Mouse (Mus musculus): ENCODE results near the gene Pnldc1. TPM values are rescaled to one million over a fixed set of nuclear protein-coding genes. Genes with fewer than 3 reads are reported as not detected.

Pnldc1 gene
- polyA plus RNA-seq, 1 experiment from 2014 or later: 2.0 TPM

GRCm38 (mm10) chr17:12872275-12873028 is 37.6 kb downstream of the Pnldc1 start:
- WGBS: 75% methylated on average over 16 of the region's 16 CpGs
- Histone ChIP-seq H3K27ac (no peak overlapping the region), H3K36me3 (no peaks in the 10 kb centered on the region), H3K9ac (replicated peaks) (no peak overlapping the region), H3K4me3 (replicated peaks) (no peak overlapping the region), H3K9me3 (no peaks in the 10 kb centered on the region), H3K27me3 (no peaks in the 10 kb centered on the region), H3K4me1 (replicated peaks) (no peaks in the 10 kb centered on the region), H3K4me2 (replicated peaks) (no peak overlapping the region)
- ATAC-seq: no peak

- Histone ChIP-seq H3K9me3 (no peaks in the 10 kb centered on the region), H3K27ac (no peak overlapping the region), H3K9ac (replicated peaks) (no peak overlapping the region), H3K27me3 (no peaks in the 10 kb centered on the region), H3K4me3 (replicated peaks) (no peak overlapping the region), H3K4me2 (replicated peaks) (no peak overlapping the region), H3K36me3 (no peaks in the 10 kb centered on the region), H3K4me1 (replicated peaks) (no peaks in the 10 kb centered on the region)
- WGBS: 56% methylated on average over 4 of the region's 4 CpGs
- ATAC-seq: no peak
Measured at GRCm38 (mm10) chr17:12868640-12869039, 41.4 kb downstream of the Pnldc1 start.

GRCm38 (mm10) chr17:12868043-12868442 is 42.0 kb downstream of the Pnldc1 start, which contains the start of gene Mas1:
TSS of gene Mas1 (minus strand) at chr17:12868143.
- H3K9ac ChIP-seq (replicated peaks): no peak within 1 kb of the TSS
- H3K4me2 ChIP-seq (replicated peaks): no peak within 1 kb of the TSS
- WGBS: 66% methylated on average over 2 of the region's 2 CpGs
- no peaks in the 10 kb centered on the region for H3K27me3 ChIP-seq
- H3K27ac ChIP-seq: no peak within 1 kb of the TSS
- no peak for ATAC-seq
- H3K9me3 ChIP-seq: no peaks in the 10 kb centered on the region
- no peak within 1 kb of the TSS for H3K4me3 ChIP-seq (replicated peaks)
- no peaks in the 10 kb centered on the region for H3K4me1 ChIP-seq (replicated peaks)
- no peaks in the 10 kb centered on the region for H3K36me3 ChIP-seq

- Histone ChIP-seq H3K9me3 (no peaks in the 10 kb centered on the region), H3K36me3 (no peaks in the 10 kb centered on the region), H3K27ac (no peak overlapping the region), H3K4me2 (replicated peaks) (no peak overlapping the region), H3K9ac (replicated peaks) (no peak overlapping the region), H3K27me3 (0 out of 2 replicates have a peak, but pooled peaks cover 3% of the 10 kb centered on the region), H3K4me3 (replicated peaks) (no peak overlapping the region), H3K4me1 (replicated peaks) (no peaks in the 10 kb centered on the region)
- ATAC-seq: no peak
- 83% methylated on average over 10 of the region's 10 CpGs for WGBS
Measured at GRCm38 (mm10) chr17:12866853-12867252, 43.2 kb downstream of the Pnldc1 start.

- Histone ChIP-seq H3K4me1 (replicated peaks) (no peaks in the 10 kb centered on the region), H3K9ac (replicated peaks) (no peak overlapping the region), H3K27ac (no peak overlapping the region), H3K4me2 (replicated peaks) (no peak overlapping the region), H3K27me3 (0 out of 2 replicates have a peak, but pooled peaks cover 3% of the 10 kb centered on the region), H3K36me3 (no peaks in the 10 kb centered on the region), H3K9me3 (no peaks in the 10 kb centered on the region), H3K4me3 (replicated peaks) (no peak overlapping the region)
- 53% methylated on average over 3 of the region's 3 CpGs for WGBS
- ATAC-seq: no peak
Measured at GRCm38 (mm10) chr17:12865407-12865806, 44.6 kb downstream of the Pnldc1 start.

- Histone ChIP-seq H3K4me3 (replicated peaks) (no peak overlapping the region), H3K9me3 (no peaks in the 10 kb centered on the region), H3K4me1 (replicated peaks) (no peaks in the 10 kb centered on the region), H3K27me3 (0 out of 2 replicates have a peak, but pooled peaks cover 3% of the 10 kb centered on the region), H3K27ac (no peak overlapping the region), H3K36me3 (no peaks in the 10 kb centered on the region), H3K4me2 (replicated peaks) (no peak overlapping the region), H3K9ac (replicated peaks) (no peak overlapping the region)
- no peak for ATAC-seq
Measured at GRCm38 (mm10) chr17:12864111-12864510, 45.9 kb downstream of the Pnldc1 start.

- 79% methylated on average over 8 of the region's 8 CpGs for WGBS
- Histone ChIP-seq H3K4me3 (replicated peaks) (no peak overlapping the region), H3K4me1 (replicated peaks) (no peaks in the 10 kb centered on the region), H3K36me3 (no peaks in the 10 kb centered on the region), H3K27ac (no peak overlapping the region), H3K9ac (replicated peaks) (no peak overlapping the region), H3K27me3 (0 out of 2 replicates have a peak, but pooled peaks cover 3% of the 10 kb centered on the region), H3K9me3 (no peaks in the 10 kb centered on the region), H3K4me2 (replicated peaks) (no peak overlapping the region)
- ATAC-seq: no peak
Measured at GRCm38 (mm10) chr17:12859006-12859520, 51.0 kb downstream of the Pnldc1 start.

- WGBS: 44% methylated on average over 4 of the region's 4 CpGs
- H3K4me3 ChIP-seq (replicated peaks): no peak overlapping the region
- no peaks in the 10 kb centered on the region for H3K36me3 ChIP-seq
- ATAC-seq: no peak
- H3K27ac ChIP-seq: no peak overlapping the region
- H3K4me1 ChIP-seq (replicated peaks): no peaks in the 10 kb centered on the region
- no peak overlapping the region for H3K4me2 ChIP-seq (replicated peaks)
- H3K9me3 ChIP-seq: no peaks in the 10 kb centered on the region
- 0 out of 2 replicates have a peak, but pooled peaks cover 3% of the 10 kb centered on the region for H3K27me3 ChIP-seq
- H3K9ac ChIP-seq (replicated peaks): no peak overlapping the region
Measured at GRCm38 (mm10) chr17:12858072-12858471, 52.0 kb downstream of the Pnldc1 start.

GRCm38 (mm10) chr17:12857395-12857794 is 52.6 kb downstream of the Pnldc1 start:
- WGBS: 64% methylated on average over 3 of the region's 3 CpGs
- no peaks in the 10 kb centered on the region for H3K36me3 ChIP-seq
- ATAC-seq: no peak

GRCm38 (mm10) chr17:12854386-12854785 is 55.6 kb downstream of the Pnldc1 start:
- H3K9ac ChIP-seq (replicated peaks): no peak overlapping the region
- no peak overlapping the region for H3K4me3 ChIP-seq (replicated peaks)
- H3K9me3 ChIP-seq: no peaks in the 10 kb centered on the region
- no peak overlapping the region for H3K27ac ChIP-seq
- H3K4me1 ChIP-seq (replicated peaks): no peaks in the 10 kb centered on the region
- H3K4me2 ChIP-seq (replicated peaks): no peak overlapping the region
- ATAC-seq: no peak
- WGBS: 92% methylated on average over 11 of the region's 11 CpGs
- no peaks in the 10 kb centered on the region for H3K27me3 ChIP-seq
- H3K36me3 ChIP-seq: no peaks in the 10 kb centered on the region

More at GRCm38 (mm10) chr17:12857395-12857794, 52.6 kb downstream of the Pnldc1 start:
- Histone ChIP-seq H3K4me1 (replicated peaks) (no peaks in the 10 kb centered on the region), H3K9ac (replicated peaks) (no peak overlapping the region), H3K4me3 (replicated peaks) (no peak overlapping the region), H3K9me3 (no peaks in the 10 kb centered on the region), H3K4me2 (replicated peaks) (no peak overlapping the region), H3K27me3 (0 out of 2 replicates have a peak, but pooled peaks cover 3% of the 10 kb centered on the region), H3K27ac (no peak overlapping the region)

GRCm38 (mm10) chr17:12853821-12854220 is 56.2 kb downstream of the Pnldc1 start:
- Histone ChIP-seq H3K4me3 (replicated peaks) (no peak overlapping the region), H3K4me1 (replicated peaks) (no peaks in the 10 kb centered on the region), H3K27me3 (no peaks in the 10 kb centered on the region), H3K36me3 (no peaks in the 10 kb centered on the region), H3K4me2 (replicated peaks) (no peak overlapping the region), H3K9me3 (no peaks in the 10 kb centered on the region), H3K9ac (replicated peaks) (no peak overlapping the region), H3K27ac (no peak overlapping the region)
- WGBS: 94% methylated on average over 2 of the region's 2 CpGs
- no peak for ATAC-seq

GRCm38 (mm10) chr17:12851689-12852088 is 58.3 kb downstream of the Pnldc1 start:
- H3K27me3 ChIP-seq: no peaks in the 10 kb centered on the region
- no peak overlapping the region for H3K9ac ChIP-seq (replicated peaks)
- 84% methylated on average over 11 of the region's 11 CpGs for WGBS
- H3K4me3 ChIP-seq (replicated peaks): no peak overlapping the region
- no peaks in the 10 kb centered on the region for H3K9me3 ChIP-seq
- H3K4me2 ChIP-seq (replicated peaks): no peak overlapping the region
- H3K27ac ChIP-seq: no peak overlapping the region
- no peaks in the 10 kb centered on the region for H3K36me3 ChIP-seq
- no peaks in the 10 kb centered on the region for H3K4me1 ChIP-seq (replicated peaks)
- ATAC-seq: no peak
